Mouse (Mus musculus) liver, adult 2 months (tissue): Measurements from ENCODE around the gene Wipf3. TPM values are rescaled to one million over a fixed set of nuclear protein-coding genes. Genes with fewer than 3 reads are reported as not detected.

ENCODE experiments used
- DNase-seq: peaks from one replicate; pipeline ENCODE4 v3.0.0-alpha.2; 2011; ENCODE audit warnings: low read depth, low spot score; ENCODE audit errors: extremely low read depth
- H3K27ac ChIP-seq: fragments of 200-500 bp; replicated peaks from 2 replicates; pipeline ENCODE4 v1.5.1; 2012; ENCODE audit warnings: low read depth, mild to moderate bottlenecking, control low read depth, inconsistent platforms, low read length; ENCODE audit not compliant: insufficient read depth
- H3K27me3 ChIP-seq: fragments of 200-500 bp; 2 replicates; pipeline ENCODE4 v1.6.1; 2012; ENCODE audit warnings: mild to moderate bottlenecking, moderate library complexity, low read length, inconsistent platforms; ENCODE audit not compliant: control insufficient read depth, insufficient read depth
- H3K36me3 ChIP-seq: fragments of 200-500 bp; 2 replicates; pipeline ENCODE4 v1.6.1; 2012; ENCODE audit warnings: low read length, inconsistent platforms; ENCODE audit not compliant: control insufficient read depth, insufficient read depth
- H3K4me1 ChIP-seq: fragments of 200-500 bp; 2 replicates; pipeline ENCODE4 v1.6.1; 2011; ENCODE audit warnings: low read length; ENCODE audit not compliant: control insufficient read depth, insufficient read depth
- H3K4me3 ChIP-seq: fragments of 200-500 bp; 2 replicates; pipeline ENCODE4 v1.5.1; 2011; ENCODE audit warnings: low read depth, mild to moderate bottlenecking, control low read depth, low read length, moderate library complexity; ENCODE audit not compliant: insufficient read depth
- H3K79me2 ChIP-seq: fragments of 200-500 bp; 2 replicates; pipeline ENCODE4 v1.6.1; 2012; ENCODE audit warnings: inconsistent platforms, mild to moderate bottlenecking, low read length, moderate library complexity; ENCODE audit not compliant: control insufficient read depth, insufficient read depth
- H3K9ac ChIP-seq: fragments of 200-500 bp; 2 replicates; pipeline ENCODE4 v1.6.1; 2012; ENCODE audit warnings: low read depth, mild to moderate bottlenecking, control low read depth, inconsistent platforms, low read length
- CTCF ChIP-seq: fragments of 200-500 bp; IDR thresholded peaks from 2 replicates; pipeline ENCODE4 v1.5.1; 2011; ENCODE audit warnings: low read depth, low read length, control low read depth
- POLR2A ChIP-seq: fragments of 200-500 bp; IDR thresholded peaks from 2 replicates; pipeline ENCODE4 v1.6.1; 2011; ENCODE audit warnings: low read length, control low read depth; ENCODE audit not compliant: insufficient read depth; ENCODE audit errors: extremely low read depth
- WGBS: fragments of 180-500 bp; shearing (Covaris S2); methylation state at CpG from one replicate; pipeline ENCODE4 v1.1.7; 2018; 5-methylcytosine and 5-hydroxymethylcytosine counted together
- polyA plus RNA-seq: library from polyadenylated mRNA; depleted of rRNA; stranded (reverse); fragments of >200 nt; gene quantifications from 2 replicates; pipeline ENCODE4 v1.2.3, GENCODE M21; 2012
- total RNA-seq: library from RNA; depleted of rRNA; stranded (reverse); fragments of >200 nt; gene quantifications from 2 replicates; pipeline ENCODE4 v1.2.3, GENCODE M21; 2014

Wipf3 gene
- total and polyA plus RNA-seq, 2 experiments, result 2.0 to 6.4 TPM

- no peak for DNase-seq
- Histone ChIP-seq H3K4me3 (no peak overlapping the region), H3K4me1 (no peaks in the 10 kb centered on the region), H3K9ac (no peak overlapping the region), H3K36me3 (no peaks in the 10 kb centered on the region), H3K27ac (no peak overlapping the region), H3K79me2 (no peaks in the 10 kb centered on the region), H3K27me3 (no peaks in the 10 kb centered on the region)
- TF ChIP-seq CTCF, result no peak
- no peak for TF ChIP-seq POLR2A
- 94% methylated on average over 7 of the region's 7 CpGs for WGBS
These were observed 110.0 kb downstream of the Wipf3 start for GRCm38 (mm10) chr6:54539396-54539795.

DNA sequence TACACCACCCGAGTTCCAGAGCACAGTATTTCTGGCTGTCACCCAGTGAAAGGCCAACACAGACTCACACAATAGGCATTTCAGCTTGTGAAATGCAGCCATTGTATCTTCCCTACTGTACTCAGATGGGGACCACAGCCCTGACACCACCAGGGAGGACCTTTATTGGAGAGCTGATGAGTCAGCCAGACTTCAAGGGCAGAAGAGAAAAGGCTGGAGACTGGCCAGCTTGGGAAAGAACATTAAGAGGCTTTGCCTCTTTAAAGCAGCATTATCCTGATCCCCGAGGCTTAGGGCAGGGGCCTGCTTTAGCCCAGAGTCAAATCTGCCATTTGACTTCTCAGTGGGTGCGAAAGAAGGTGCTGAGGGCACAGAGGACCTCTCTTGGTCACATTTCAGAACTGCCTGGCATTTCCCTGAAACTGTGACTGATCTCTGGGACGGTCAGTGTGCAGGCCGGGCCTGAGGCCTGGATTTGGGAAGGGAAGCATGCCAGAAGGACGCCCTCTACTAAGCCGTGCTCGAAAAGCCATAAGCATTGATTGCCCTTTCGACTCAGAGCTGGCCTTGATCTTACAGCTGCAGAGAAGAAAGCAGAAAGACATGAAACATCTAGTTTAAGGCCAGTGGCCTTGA, 111.0 kb downstream of the Wipf3 start:
- 79% methylated on average over 9 of the region's 9 CpGs for WGBS
- H3K79me2 ChIP-seq, result no peaks in the 10 kb centered on the region
- DNase-seq, result no peak
- H3K36me3 ChIP-seq, result no peaks in the 10 kb centered on the region
- no peaks in the 10 kb centered on the region for H3K27me3 ChIP-seq
- no peak for TF ChIP-seq CTCF
- no peak for TF ChIP-seq POLR2A
- H3K9ac ChIP-seq, result no peak overlapping the region
- H3K27ac ChIP-seq, result no peak overlapping the region
- no peak overlapping the region for H3K4me3 ChIP-seq
- no peaks in the 10 kb centered on the region for H3K4me1 ChIP-seq

GRCm38 (mm10) chr6:54542836-54543235, 113.4 kb downstream of the Wipf3 start:
- DNase-seq, result no peak
- Histone ChIP-seq H3K27me3 (no peaks in the 10 kb centered on the region), H3K4me1 (no peaks in the 10 kb centered on the region), H3K4me3 (no peak overlapping the region), H3K27ac (no peak overlapping the region), H3K36me3 (no peaks in the 10 kb centered on the region), H3K9ac (no peak overlapping the region), H3K79me2 (no peaks in the 10 kb centered on the region)
- TF ChIP-seq CTCF (no peak), POLR2A (no peak)
- 86% methylated on average over 7 of the region's 7 CpGs for WGBS

- H3K36me3 ChIP-seq, result no peaks in the 10 kb centered on the region
- no peak for DNase-seq
- WGBS, result 90% methylated on average over 2 of the region's 2 CpGs
- H3K9ac ChIP-seq, result no peak overlapping the region
- H3K4me3 ChIP-seq, result no peak overlapping the region
- H3K27ac ChIP-seq, result no peak overlapping the region
- H3K27me3 ChIP-seq, result no peaks in the 10 kb centered on the region
- no peaks in the 10 kb centered on the region for H3K4me1 ChIP-seq
- TF ChIP-seq POLR2A (no peak), CTCF (no peak)
- no peaks in the 10 kb centered on the region for H3K79me2 ChIP-seq
These were observed 114.2 kb downstream of the Wipf3 start for GRCm38 (mm10) chr6:54543646-54544045.

- Histone ChIP-seq H3K79me2 (no peaks in the 10 kb centered on the region), H3K9ac (no peak overlapping the region), H3K27me3 (no peaks in the 10 kb centered on the region), H3K36me3 (no peaks in the 10 kb centered on the region), H3K4me3 (no peak overlapping the region), H3K4me1 (no peaks in the 10 kb centered on the region), H3K27ac (no peak overlapping the region)
- TF ChIP-seq POLR2A (no peak), CTCF (no peak)
- peak; percentile 8 for DNase-seq
- WGBS, result 57% methylated on average over 13 of the region's 13 CpGs
These were observed 119.1 kb downstream of the Wipf3 start for GRCm38 (mm10) chr6:54548314-54549019.

GRCm38 (mm10) chr6:54549311-54549710, 119.9 kb downstream of the Wipf3 start:
- H3K4me1 ChIP-seq, result no peaks in the 10 kb centered on the region
- H3K4me3 ChIP-seq, result no peak overlapping the region
- H3K79me2 ChIP-seq, result no peaks in the 10 kb centered on the region
- H3K27ac ChIP-seq, result no peak overlapping the region
- no peak overlapping the region for H3K9ac ChIP-seq
- 84% methylated on average over 4 of the region's 4 CpGs for WGBS
- TF ChIP-seq POLR2A (no peak), CTCF (no peak)
- H3K36me3 ChIP-seq, result no peaks in the 10 kb centered on the region
- no peaks in the 10 kb centered on the region for H3K27me3 ChIP-seq
- no peak for DNase-seq
